Mouse (Mus musculus) cerebellum, postnatal 14 days (tissue): ENCODE measurements at regions not wholly inside any gene's neighbourhood (a gene's known extent, or its start where the extent isn't known, plus 50 kb on each side); places are given as distances from the start of the nearest gene placed in this dataset.

Source experiments
- DNase-seq, 2 experiments: peaks; one replicate each; pipeline ENCODE4 v3.0.0; 2021; ENCODE audit warnings: mixed read lengths in 2 of 2

- no peak for DNase-seq
These were observed 938.1 kb downstream of the 4930444P10Rik start for GRCm38 (mm10) chr1:15155046-15155445.

DNA sequence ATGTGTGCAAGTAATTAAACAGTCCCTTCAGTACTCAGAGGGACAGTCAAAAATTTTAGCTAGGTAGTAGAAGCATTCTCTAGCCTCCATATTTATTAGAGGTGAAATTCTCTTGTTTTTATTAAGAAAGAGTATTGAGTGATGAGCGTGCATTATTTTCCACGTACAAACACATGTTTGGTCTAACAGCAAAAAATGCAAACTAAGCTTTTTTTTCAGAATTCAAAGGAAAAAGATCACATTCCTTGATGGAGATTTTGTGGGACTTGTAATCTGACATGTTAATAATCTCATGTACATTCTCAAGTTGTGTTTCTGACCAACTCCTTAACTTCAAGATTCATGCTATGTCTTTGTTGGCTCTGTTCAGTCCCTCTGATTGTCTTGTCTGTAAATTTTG, 939.2 kb downstream of the 4930444P10Rik start:
- DNase-seq, result no peak

- DNase-seq, result no peak
These were observed 949.1 kb downstream of the 4930444P10Rik start for GRCm38 (mm10) chr1:15143922-15144591.

DNA sequence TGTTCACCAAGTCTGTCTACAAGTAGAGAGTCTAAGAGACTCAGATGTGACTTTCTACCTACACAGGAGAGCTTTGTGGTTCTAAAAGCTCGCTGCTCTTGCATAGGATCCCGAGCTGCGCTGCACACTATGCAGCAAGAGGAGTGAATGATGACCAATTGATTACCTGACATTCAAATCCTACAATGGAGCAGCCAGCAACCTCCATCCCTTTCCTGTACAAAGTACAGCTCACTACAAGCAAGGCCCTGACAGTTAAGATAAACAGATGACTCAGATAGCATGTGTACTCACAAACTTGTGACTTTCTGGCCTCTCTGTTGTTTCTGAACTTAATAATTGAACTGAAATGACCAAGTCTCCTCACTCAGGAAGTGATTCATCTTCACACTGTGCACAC, 974.7 kb downstream of the 4930444P10Rik start:
- DNase-seq, result no peak

- DNase-seq, result no peak
These were observed 981.7 kb downstream of the 4930444P10Rik start for GRCm38 (mm10) chr1:15111420-15111819.

DNA sequence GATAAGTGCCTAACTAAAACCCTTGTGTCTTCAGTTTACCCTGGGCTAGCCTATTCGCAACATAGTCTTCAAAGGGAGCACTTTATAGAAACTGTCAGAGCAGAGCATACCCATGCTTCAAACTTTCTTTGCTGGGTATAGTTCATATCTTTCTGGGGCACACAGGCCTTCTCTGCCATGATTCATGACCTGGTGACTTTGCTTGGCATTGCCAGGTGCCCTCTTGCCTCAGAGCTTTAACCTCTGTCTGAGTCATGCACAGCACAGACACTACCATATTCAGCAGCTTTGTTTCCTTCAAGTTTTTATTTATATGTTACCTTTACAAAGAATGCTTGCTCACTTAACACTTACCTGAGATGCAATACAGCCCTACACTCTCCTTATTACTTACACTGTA, 1022.8 kb downstream of the 4930444P10Rik start:
- no peak for DNase-seq

- DNase-seq, result no peak
These were observed 1059.1 kb downstream of the 4930444P10Rik start for GRCm38 (mm10) chr1:15034047-15034446.

DNA sequence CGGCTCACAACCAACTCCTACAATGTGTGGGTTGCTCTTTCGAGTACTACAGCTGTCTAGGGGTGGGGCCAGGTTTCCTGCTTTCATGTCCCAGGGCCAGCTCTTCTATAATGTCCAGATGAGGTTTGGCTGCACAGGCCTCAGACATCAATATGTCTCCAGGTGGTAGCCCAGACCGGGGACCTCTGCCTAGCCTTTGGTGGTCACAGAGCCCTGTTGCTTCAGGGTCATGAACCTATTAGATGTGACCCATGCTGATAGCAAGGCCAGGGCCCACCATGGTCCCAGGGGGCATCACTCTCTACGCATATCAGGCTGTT, 1074.7 kb downstream of the 4930444P10Rik start:
- DNase-seq, result no peak

DNA sequence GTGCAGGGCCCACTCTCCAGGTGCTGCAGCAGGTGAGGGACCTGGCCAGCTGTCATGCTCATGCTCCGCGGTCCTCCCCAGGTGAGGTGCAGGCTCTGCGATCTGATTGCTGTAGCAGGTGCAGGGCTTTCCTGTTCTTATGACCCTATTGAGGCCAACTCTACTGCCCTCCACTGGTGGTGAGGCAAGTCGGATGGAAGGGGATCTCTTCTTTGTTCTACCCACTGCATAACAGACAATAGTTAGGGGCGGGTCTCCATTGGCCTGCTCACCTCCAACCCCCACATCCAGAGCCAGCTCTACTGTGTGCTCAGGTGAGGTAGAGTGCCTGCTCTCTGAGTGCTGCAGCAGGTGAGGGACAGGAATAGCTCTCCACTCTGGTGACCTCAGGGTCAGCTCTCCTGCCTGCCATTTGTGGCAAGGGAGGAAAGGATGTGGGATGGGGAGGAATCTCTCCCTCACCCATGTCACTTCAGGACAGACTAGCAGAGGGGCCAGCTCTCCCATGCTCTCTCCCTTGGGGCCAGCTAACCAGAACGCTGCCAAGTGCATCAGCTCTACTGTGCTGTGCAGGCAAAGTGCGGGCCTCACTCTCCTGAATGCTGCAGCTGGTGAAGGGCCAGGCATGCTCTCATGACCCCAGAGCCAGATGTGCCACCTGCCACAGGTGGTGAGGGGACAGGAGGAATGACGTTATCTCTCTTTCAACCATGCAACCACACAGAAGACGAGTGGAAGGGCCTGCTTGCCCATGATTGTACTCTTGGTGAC, 1075.3 kb downstream of the 4930444P10Rik start:
- DNase-seq, result no peak

GRCm38 (mm10) chr1:15007663-15008344, 1085.3 kb downstream of the 4930444P10Rik start:
- peak in 1 of 2 experiments; percentile 32 for DNase-seq

DNA sequence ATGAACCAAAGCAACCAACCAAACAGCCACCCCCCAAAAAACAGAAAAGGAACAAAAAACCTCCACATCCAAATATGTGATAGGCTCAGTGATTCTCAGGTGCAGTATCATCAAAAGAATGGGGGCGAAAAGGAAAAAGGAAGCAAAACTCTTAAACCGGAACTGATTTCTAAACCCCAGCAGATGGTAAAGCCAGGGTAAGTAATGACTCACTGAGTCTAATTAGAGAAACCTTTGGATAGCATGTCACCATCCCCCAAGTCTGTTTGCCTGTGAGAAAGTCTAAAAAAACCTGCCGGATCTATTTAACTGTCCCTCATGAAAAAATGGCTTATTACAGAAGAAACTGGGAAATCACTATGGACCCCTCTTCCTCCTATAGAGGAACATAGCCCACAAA, 1097.8 kb downstream of the 4930444P10Rik start:
- no peak for DNase-seq

- DNase-seq, result peak; percentile 39 to 57
These were observed 1112.9 kb downstream of the 4930444P10Rik start for GRCm38 (mm10) chr1:14980093-14980711.
